Comparison of ENCODE assay signal across 10 mouse cellular contexts in genomic region chr1:184060381-184060780, GRCm38 (mm10). TPM values are rescaled to one million over a fixed set of nuclear protein-coding genes. Genes with fewer than 3 reads are reported as not detected.
DNase-seq lines count a peak whose midpoint lies in the region; ATAC-seq lines count a peak whose summit lies in the region.
"Had no signal": no experiment of that assay in that cellular context is flagged by ENCODE, and none has a peak within 500 bp of the region (broad histone marks: within the 10 kb centered on the region; RNA-seq: fewer than 3 reads in every experiment).

No protein-coding gene starts in this region.

- H3K9ac ChIP-seq in liver, embryonic 15.5 days = no peak overlapping the region
- H3K9ac ChIP-seq in heart, embryonic 16.5 days (ENCODE audit: low read length) = 0 out of 2 replicates have a peak overlapping the region, but pooled peaks have one; percentile 25
- H3K9ac ChIP-seq in stomach, embryonic 14.5 days (replicated peaks; ENCODE audit: low read depth, low read length) = no peak overlapping the region

- H3K27me3 ChIP-seq in liver, embryonic 15.5 days = no peaks in the 10 kb centered on the region
- H3K27me3 ChIP-seq in heart, embryonic 16.5 days (ENCODE audit: control insufficient read depth, insufficient read depth, low read length) = no peaks in the 10 kb centered on the region
- H3K27me3 ChIP-seq in stomach, embryonic 14.5 days (ENCODE audit: control insufficient read depth, insufficient read depth, low read length) = no peaks in the 10 kb centered on the region

- H3K9me3 ChIP-seq in liver, embryonic 15.5 days (replicated peaks) = no peaks in the 10 kb centered on the region
- no peaks in the 10 kb centered on the region for H3K9me3 ChIP-seq in heart, embryonic 16.5 days (replicated peaks; ENCODE audit: control insufficient read depth, low read length)
- H3K9me3 ChIP-seq in stomach, embryonic 14.5 days (ENCODE audit: control insufficient read depth, low read depth, low read length) = no peaks in the 10 kb centered on the region

- 68% methylated on average over 9 of the region's 9 CpGs for WGBS in liver, embryonic 15.5 days (ENCODE audit: insufficient replicate concordance)
- WGBS in heart, embryonic 16.5 days = 34% methylated on average over 9 of the region's 9 CpGs
- WGBS in stomach, embryonic 14.5 days = 21% methylated on average over 9 of the region's 9 CpGs

- peak overlapping the region; percentile 41 for H3K27ac ChIP-seq in liver, embryonic 15.5 days (replicated peaks)
- peak overlapping the region; percentile 72 for H3K27ac ChIP-seq in heart, embryonic 16.5 days (ENCODE audit: low read length)
- H3K27ac ChIP-seq in stomach, embryonic 14.5 days (ENCODE audit: low read length) = peak overlapping the region; percentile 68

- 0 out of 2 replicates have a peak, but pooled peaks cover 13% of the 10 kb centered on the region for H3K4me1 ChIP-seq in liver, embryonic 15.5 days (replicated peaks)
- H3K4me1 ChIP-seq in heart, embryonic 16.5 days (ENCODE audit: control insufficient read depth, insufficient read depth, low read length) = peaks cover 55% of the 10 kb centered on the region
- peaks cover 2% of the 10 kb centered on the region; the same call in 1 of the 2 replicates for H3K4me1 ChIP-seq in stomach, embryonic 14.5 days (ENCODE audit: control insufficient read depth, insufficient read depth, low read length)

- no peaks in the 10 kb centered on the region for H3K36me3 ChIP-seq in liver, embryonic 15.5 days (replicated peaks)
- H3K36me3 ChIP-seq in heart, embryonic 16.5 days (ENCODE audit: control insufficient read depth, insufficient read depth) = 0 out of 2 replicates have a peak, but pooled peaks cover 3% of the 10 kb centered on the region
- no peaks in the 10 kb centered on the region for H3K36me3 ChIP-seq in stomach, embryonic 14.5 days (ENCODE audit: control insufficient read depth, insufficient read depth, low read length)
- H3K36me3 ChIP-seq: G1E had no signal

- no peak overlapping the region for H3K4me3 ChIP-seq in liver, embryonic 15.5 days (replicated peaks)
- H3K4me3 ChIP-seq in heart, embryonic 16.5 days (ENCODE audit: low read length) = no peak overlapping the region
- H3K4me3 ChIP-seq in stomach, embryonic 14.5 days (ENCODE audit: low read depth, low read length) = no peak overlapping the region

- 0 out of 2 replicates have a peak, but pooled peaks have one; percentile 29 for ATAC-seq in liver, embryonic 15.5 days (ENCODE audit: insufficient read depth)
- ATAC-seq in heart, embryonic 16.5 days (replicated peaks; ENCODE audit: extremely low read depth, insufficient read depth, low FRiP score) = 0 out of 2 replicates have a peak, but pooled peaks have one; percentile 19
- ATAC-seq in stomach, embryonic 14.5 days (ENCODE audit: insufficient number of reproducible peaks, insufficient read depth, low FRiP score, low read depth) = peak; percentile 88

- no peak overlapping the region for H3K4me2 ChIP-seq in liver, embryonic 15.5 days
- no peak overlapping the region for H3K4me2 ChIP-seq in heart, embryonic 16.5 days (ENCODE audit: low read depth, low read length)
- no peak overlapping the region for H3K4me2 ChIP-seq in stomach, embryonic 14.5 days (replicated peaks; ENCODE audit: low read depth, low read length)

- DNase-seq in liver = no peak
- peak; percentile 27 to 41 for DNase-seq in kidney, postnatal 36 days
- DNase-seq in spleen, postnatal 4 days (ENCODE audit: low spot score in 2 of 2) = no peak
- DNase-seq in right cerebral cortex, postnatal 4 days = no peak
- no peak for DNase-seq in neural tube, embryonic 10.5 days (ENCODE audit: extremely low spot score, low spot score)
- DNase-seq: gastrocnemius, postnatal 36 days had no signal

RNA-seq across cellular contexts. Expression of gene 1700056E22Rik, which starts 26.3 kb away (rescaled TPM):
- polyA plus RNA-seq in liver, embryonic 15.5 days (2015; fragmentation: Nextera tagmentation; extraction: Ambion mirVana) = 0.43 and 0.45 TPM in 2 replicates
- polyA plus RNA-seq in heart, embryonic 16.5 days (2015; fragmentation: Nextera tagmentation; extraction: Ambion mirVana) = 2.2 TPM in 2 replicates
- 0.61 and 2.4 TPM in 2 replicates for polyA plus RNA-seq in stomach, embryonic 14.5 days (2014; fragmentation: Nextera tagmentation; extraction: Ambion mirVana)
- polyA plus RNA-seq: G1E had no signal

RNA-seq across cellular contexts. Expression of gene Dusp10, which starts 47.3 kb away (rescaled TPM):
- 2.5 and 2.6 TPM in 2 replicates for polyA plus RNA-seq in liver, embryonic 15.5 days (2015; fragmentation: Nextera tagmentation; extraction: Ambion mirVana)
- polyA plus RNA-seq in heart, embryonic 16.5 days (2015; fragmentation: Nextera tagmentation; extraction: Ambion mirVana) = 11.7 and 15.5 TPM in 2 replicates
- 9.0 and 9.9 TPM in 2 replicates for polyA plus RNA-seq in stomach, embryonic 14.5 days (2014; fragmentation: Nextera tagmentation; extraction: Ambion mirVana)
- polyA plus RNA-seq: G1E had no signal

Comparison
In these comparisons a context has a peak if more than half of its experiments do, and no peak if none do; other contexts are left out.
1. ATAC-seq: peak in every context shown above with its lines; median percentile 88 in stomach, embryonic 14.5 days; 29 in liver, embryonic 15.5 days; 19 in heart, embryonic 16.5 days.
2. DNase-seq: peak in kidney, postnatal 36 days (2 of 2); none in liver (single experiment), spleen, postnatal 4 days (0 of 2), right cerebral cortex, postnatal 4 days (single experiment) and neural tube, embryonic 10.5 days (single experiment).
3. Peak in every context shown above with its lines, with median percentiles within 50 percentile points of each other: H3K27ac ChIP-seq.